Mouse (Mus musculus) brown adipose tissue, adult 24 weeks (tissue): ENCODE measurements around the gene Zbp1. TPM values are rescaled to one million over a fixed set of nuclear protein-coding genes. Genes with fewer than 3 reads are reported as not detected.

Source experiments
- H3K27ac ChIP-seq: fragments of 200-500 bp; replicated peaks from 2 replicates; pipeline ENCODE4 v1.5.1; 2012; ENCODE audit warnings: low read depth, mild to moderate bottlenecking, low read length
- H3K4me1 ChIP-seq: fragments of 200-500 bp; 2 replicates; pipeline ENCODE4 v1.6.1; 2012; ENCODE audit warnings: low read length, mixed read lengths; ENCODE audit not compliant: control insufficient read depth, insufficient read depth, insufficient read length
- H3K4me3 ChIP-seq: fragments of 200-500 bp; 2 replicates; pipeline ENCODE4 v1.5.1; 2012; ENCODE audit warnings: low read depth, mild to moderate bottlenecking, low read length, moderate library complexity; ENCODE audit not compliant: insufficient read depth
- polyA plus RNA-seq: library from polyadenylated mRNA; stranded (reverse); fragments of >200 nt; gene quantifications from 2 replicates; pipeline ENCODE4 v1.2.4, GENCODE M21; 2012; ENCODE audit not compliant: missing spikeins, insufficient read depth, insufficient read length

Zbp1 gene
- polyA plus RNA-seq, 1 experiment, result not detected

GRCm38 (mm10) chr2:173232766-173233099 is 14.0 kb upstream of the Zbp1 start:
- Histone ChIP-seq H3K4me3 (no peak overlapping the region), H3K4me1 (no peaks in the 10 kb centered on the region; the same call in 1 of the 2 replicates)

GRCm38 (mm10) chr2:173232065-173232765 is 13.5 kb upstream of the Zbp1 start:
- no peak overlapping the region for H3K4me3 ChIP-seq
- no peaks in the 10 kb centered on the region; the same call in 1 of the 2 replicates for H3K4me1 ChIP-seq
- H3K27ac ChIP-seq, result 0 out of 2 replicates have a peak overlapping the region, but pooled peaks have one; percentile 44

More at GRCm38 (mm10) chr2:173232766-173233099, 14.0 kb upstream of the Zbp1 start:
- H3K27ac ChIP-seq, result no peak overlapping the region

- no peak overlapping the region for H3K4me3 ChIP-seq
- H3K27ac ChIP-seq, result no peak overlapping the region
- no peaks in the 10 kb centered on the region; the same call in 1 of the 2 replicates for H3K4me1 ChIP-seq
Observed at GRCm38 (mm10) chr2:173229578-173230224, 11.0 kb upstream of the Zbp1 start.

GRCm38 (mm10) chr2:173228567-173228966 is 9.8 kb upstream of the Zbp1 start:
- no peak overlapping the region for H3K27ac ChIP-seq
- no peak overlapping the region for H3K4me3 ChIP-seq
- no peaks in the 10 kb centered on the region for H3K4me1 ChIP-seq

GRCm38 (mm10) chr2:173226792-173227191 is 8.1 kb upstream of the Zbp1 start:
- Histone ChIP-seq H3K27ac (no peak overlapping the region), H3K4me3 (no peak overlapping the region), H3K4me1 (no peaks in the 10 kb centered on the region)

GRCm38 (mm10) chr2:173225906-173226305 is 7.2 kb upstream of the Zbp1 start:
- H3K4me3 ChIP-seq, result no peak overlapping the region
- no peaks in the 10 kb centered on the region for H3K4me1 ChIP-seq
- H3K27ac ChIP-seq, result no peak overlapping the region

GRCm38 (mm10) chr2:173224832-173225231 is 6.1 kb upstream of the Zbp1 start:
- no peaks in the 10 kb centered on the region for H3K4me1 ChIP-seq

GRCm38 (mm10) chr2:173224097-173224496 is 5.4 kb upstream of the Zbp1 start:
- H3K27ac ChIP-seq, result no peak overlapping the region
- H3K4me1 ChIP-seq, result peaks cover 3% of the 10 kb centered on the region; the same call in 1 of the 2 replicates
- H3K4me3 ChIP-seq, result no peak overlapping the region

More at GRCm38 (mm10) chr2:173224832-173225231, 6.1 kb upstream of the Zbp1 start:
- Histone ChIP-seq H3K4me3 (no peak overlapping the region), H3K27ac (no peak overlapping the region)

GRCm38 (mm10) chr2:173223496-173223895 is 4.8 kb upstream of the Zbp1 start:
- Histone ChIP-seq H3K27ac (no peak overlapping the region), H3K4me1 (peaks cover 3% of the 10 kb centered on the region; the same call in 1 of the 2 replicates), H3K4me3 (no peak overlapping the region)

- Histone ChIP-seq H3K4me3 (no peak overlapping the region), H3K27ac (no peak overlapping the region), H3K4me1 (peaks cover 3% of the 10 kb centered on the region; the same call in 1 of the 2 replicates)
Observed at GRCm38 (mm10) chr2:173220754-173221153, 2.0 kb upstream of the Zbp1 start.

GRCm38 (mm10) chr2:173219256-173219954 is 682 bp upstream of the Zbp1 start:
- Histone ChIP-seq H3K4me3 (peak overlapping the region; percentile 34; the same call in 1 of the 2 replicates), H3K27ac (no peak overlapping the region), H3K4me1 (peaks cover 3% of the 10 kb centered on the region; the same call in 1 of the 2 replicates)

- Histone ChIP-seq H3K27ac (no peak overlapping the region), H3K4me3 (no peak overlapping the region), H3K4me1 (peaks cover 3% of the 10 kb centered on the region; the same call in 1 of the 2 replicates)
Observed at GRCm38 (mm10) chr2:173217763-173218258, 912 bp downstream of the Zbp1 start.

- Histone ChIP-seq H3K4me3 (no peak overlapping the region), H3K27ac (no peak overlapping the region), H3K4me1 (peaks cover 3% of the 10 kb centered on the region; the same call in 1 of the 2 replicates)
Observed at GRCm38 (mm10) chr2:173217246-173217645, 1.5 kb downstream of the Zbp1 start.

- H3K4me3 ChIP-seq, result no peak overlapping the region
- peaks cover 3% of the 10 kb centered on the region; the same call in 1 of the 2 replicates for H3K4me1 ChIP-seq
- H3K27ac ChIP-seq, result no peak overlapping the region
Observed at GRCm38 (mm10) chr2:173216840-173217239, 1.9 kb downstream of the Zbp1 start.

- no peaks in the 10 kb centered on the region for H3K4me1 ChIP-seq
- no peak overlapping the region for H3K27ac ChIP-seq
- H3K4me3 ChIP-seq, result no peak overlapping the region
Observed at GRCm38 (mm10) chr2:173212227-173212626, 6.5 kb downstream of the Zbp1 start.
